Mouse (Mus musculus) intestine, embryonic 16.5 days (tissue): Measurements from ENCODE around the gene Btbd35f1. TPM values are rescaled to one million over a fixed set of nuclear protein-coding genes. Genes with fewer than 3 reads are reported as not detected.
"Not testable (repeated sequence)": the region's sequence is repeated elsewhere in the genome, so short reads cannot be mapped to it uniquely, and the experiment has no call there.

Experiments
- ATAC-seq: fragments of 200-750 bp; cut with Nextera tagmentation; 2 replicates; pipeline ENCODE4 v1.8.0; 2017; ENCODE audit warnings: moderate TSS enrichment, moderate library complexity
- H3K27ac ChIP-seq: fragments of 300-500 bp; sonication (generic); 2 replicates; pipeline ENCODE4 v1.5.1; 2014; ENCODE audit warnings: mild to moderate bottlenecking, low read length
- H3K27me3 ChIP-seq: fragments of 300-500 bp; sonication (generic); replicated peaks from 2 replicates; pipeline ENCODE4 v1.6.1; 2014; ENCODE audit warnings: low read length, control low read depth, mixed read lengths; ENCODE audit not compliant: control insufficient read depth, insufficient read depth
- H3K36me3 ChIP-seq: fragments of 300-500 bp; sonication (generic); 2 replicates; pipeline ENCODE4 v1.6.1; 2014; ENCODE audit warnings: low read length, control low read depth; ENCODE audit not compliant: control insufficient read depth, insufficient read depth
- H3K4me1 ChIP-seq: fragments of 300-500 bp; sonication (generic); 2 replicates; pipeline ENCODE4 v1.6.1; 2014; ENCODE audit warnings: low read length, control low read depth, mixed read lengths; ENCODE audit not compliant: control insufficient read depth, insufficient read depth
- H3K4me2 ChIP-seq: fragments of 300-500 bp; sonication (generic); 2 replicates; pipeline ENCODE4 v1.6.1; 2014; ENCODE audit warnings: low read depth, low read length, control low read depth
- H3K4me3 ChIP-seq: fragments of 300-500 bp; sonication (generic); 2 replicates; pipeline ENCODE4 v1.5.1; 2014; ENCODE audit warnings: mild to moderate bottlenecking, low read length
- H3K9ac ChIP-seq: fragments of 300-500 bp; sonication (generic); 2 replicates; pipeline ENCODE4 v1.6.1; 2014; ENCODE audit warnings: low read depth, low read length
- H3K9me3 ChIP-seq: fragments of 300-500 bp; sonication (generic); 2 replicates; pipeline ENCODE4 v1.6.1; 2016; ENCODE audit warnings: low read length, control low read depth; ENCODE audit not compliant: control insufficient read depth
- WGBS: fragments of 180-500 bp; shearing (Covaris S2); extraction: QIAGEN DNeasy Blood & Tissue Kit; methylation state at CpG from one replicate; pipeline ENCODE4 v1.1.7; 2014; 5-methylcytosine and 5-hydroxymethylcytosine counted together
- polyA plus RNA-seq: library from polyadenylated mRNA; unstranded; fragments of >200 nt; fragmentation: Nextera tagmentation; extraction: Ambion mirVana; gene quantifications from 2 replicates; pipeline ENCODE4 v1.2.1, GENCODE M21; 2015

Btbd35f1 gene
- not detected in 2 replicates for polyA plus RNA-seq

GRCm38 (mm10) chrX:32559755-32560154, at the start of gene Btbd35f1:
Gene Btbd35f1, plus strand, starts transcription at chrX:32560055.
- H3K36me3 ChIP-seq, H3K4me1 ChIP-seq, H3K4me2 ChIP-seq, H3K4me3 ChIP-seq, H3K9ac ChIP-seq, H3K27me3 ChIP-seq, H3K9me3 ChIP-seq, ATAC-seq, H3K27ac ChIP-seq: not testable (repeated sequence)
- WGBS = no CpG with 5 or more reads among the region's 3 CpGs

GRCm38 (mm10) chrX:32590878-32591542, 31.2 kb downstream of the Btbd35f1 start:
- H3K27me3 ChIP-seq, H3K9ac ChIP-seq, H3K9me3 ChIP-seq, H3K27ac ChIP-seq, H3K4me2 ChIP-seq, H3K36me3 ChIP-seq, H3K4me1 ChIP-seq, H3K4me3 ChIP-seq, ATAC-seq: not testable (repeated sequence)
- WGBS = 85% methylated on average over 1 of the region's 1 CpGs

- H3K4me2 ChIP-seq, H3K4me3 ChIP-seq, H3K4me1 ChIP-seq, H3K9me3 ChIP-seq, H3K36me3 ChIP-seq, H3K9ac ChIP-seq, H3K27me3 ChIP-seq, H3K27ac ChIP-seq, ATAC-seq: not testable (repeated sequence)
- WGBS = 89% methylated on average over 1 of the region's 2 CpGs
Observed at GRCm38 (mm10) chrX:32601008-32601407, 41.2 kb downstream of the Btbd35f1 start.

- not testable (repeated sequence) for H3K36me3 ChIP-seq, H3K27ac ChIP-seq, ATAC-seq, H3K4me1 ChIP-seq, H3K27me3 ChIP-seq, H3K9ac ChIP-seq, H3K9me3 ChIP-seq, H3K4me3 ChIP-seq, H3K4me2 ChIP-seq
- whole genome bisulfite sequencing = 83% methylated on average over 3 of the region's 3 CpGs
Observed at GRCm38 (mm10) chrX:32601425-32601824, 41.6 kb downstream of the Btbd35f1 start.

Other genes starting within 250 kb of the Btbd35f1 start
- gene Gm5926, start 90.7 kb downstream of the Btbd35f1 start, polyA plus RNA-seq = not detected in 2 replicates
- not detected in 2 replicates for gene Btbd35f21, start 166.1 kb downstream of the Btbd35f1 start, polyA plus RNA-seq